Mouse (Mus musculus) ZHBTc4 (cell line): ENCODE data around the gene Pfkfb3.

ENCODE experiments used
- DNase-seq: peaks from one replicate; pipeline ENCODE4 v3.0.0-alpha.2; 2011; ENCODE audit warnings: low read depth, low spot score

The Pfkfb3 gene

DNA sequence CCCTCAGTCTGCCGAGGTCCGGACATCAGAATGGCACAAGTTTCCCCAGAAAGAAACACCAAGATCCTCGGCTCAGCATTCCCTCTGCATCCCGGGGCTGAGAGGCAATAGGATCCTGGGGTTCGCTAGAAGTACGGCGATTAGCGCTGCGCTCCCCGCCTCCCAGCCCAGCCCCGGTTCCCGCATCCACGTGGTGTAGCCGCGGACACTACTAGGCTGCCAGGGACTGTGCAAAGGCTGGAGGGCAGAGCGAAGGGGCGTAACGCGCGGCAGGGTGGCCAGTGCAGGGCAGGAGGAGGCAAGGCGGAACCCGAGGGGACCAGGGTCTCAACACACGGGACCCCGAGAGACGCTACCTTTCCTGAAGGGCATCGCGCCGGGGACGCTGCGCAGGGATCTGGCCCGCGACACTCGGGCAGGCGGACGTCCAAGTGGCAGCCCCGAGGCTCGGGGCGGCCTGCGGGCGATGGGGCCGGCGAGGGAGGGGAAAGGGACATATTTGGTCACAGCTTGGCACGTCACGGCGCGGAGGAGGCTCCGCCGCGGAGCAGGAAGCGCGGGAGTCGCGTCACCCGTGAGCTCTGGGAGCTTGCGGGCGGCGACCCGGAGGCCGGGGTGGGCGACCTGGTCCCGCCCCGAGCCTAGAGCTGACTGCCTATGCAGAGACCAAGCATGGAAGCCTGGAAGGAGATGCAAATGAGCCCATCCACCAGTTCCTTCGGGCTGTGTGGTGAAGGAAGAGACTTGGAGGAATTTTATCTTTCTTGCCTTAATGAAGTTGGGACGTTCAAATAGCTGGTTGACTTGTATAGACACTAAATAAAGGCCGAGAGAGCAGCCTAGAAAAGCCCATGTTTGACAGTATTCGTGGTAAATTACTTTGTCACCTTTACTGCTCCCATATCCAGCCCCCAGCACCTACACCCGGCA, at the start of gene Pfkfb3:
Pfkfb3 (minus strand) TSS at position 607 of the 930 bp plus-strand sequence.
- DNase-seq: peak; percentile 68

GRCm38 (mm10) chr2:11602506-11603489, 48.9 kb upstream of the Pfkfb3 start:
- DNase-seq: peak; percentile 97

- no peak for DNase-seq
Observed at GRCm38 (mm10) chr2:11601795-11602194, 47.9 kb upstream of the Pfkfb3 start.

GRCm38 (mm10) chr2:11597906-11598305, 44.0 kb upstream of the Pfkfb3 start:
- no peak for DNase-seq

- no peak for DNase-seq
Observed at GRCm38 (mm10) chr2:11596690-11597089, 42.8 kb upstream of the Pfkfb3 start.

- DNase-seq: no peak
Observed at GRCm38 (mm10) chr2:11587996-11588395, 34.1 kb upstream of the Pfkfb3 start.

DNA sequence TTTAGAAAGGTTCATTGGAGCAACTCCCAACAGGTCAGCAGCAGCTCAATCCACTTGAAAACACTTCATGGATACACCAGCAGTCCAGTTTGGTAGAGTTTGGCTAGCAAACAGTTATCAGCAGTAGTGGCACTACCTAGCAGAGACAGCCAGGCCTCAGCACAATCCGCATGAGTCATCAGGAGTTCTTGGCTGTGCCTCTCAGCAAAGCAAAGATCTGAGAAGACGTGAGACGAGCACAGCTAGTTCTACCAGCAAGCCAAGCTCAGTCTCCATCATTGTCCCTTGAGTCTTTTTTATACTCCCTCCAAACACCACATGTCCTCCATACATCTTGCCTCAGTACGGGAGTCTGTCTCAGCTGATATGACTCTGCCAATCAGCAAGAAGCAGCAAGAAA, 25.5 kb upstream of the Pfkfb3 start:
- DNase-seq: no peak

DNA sequence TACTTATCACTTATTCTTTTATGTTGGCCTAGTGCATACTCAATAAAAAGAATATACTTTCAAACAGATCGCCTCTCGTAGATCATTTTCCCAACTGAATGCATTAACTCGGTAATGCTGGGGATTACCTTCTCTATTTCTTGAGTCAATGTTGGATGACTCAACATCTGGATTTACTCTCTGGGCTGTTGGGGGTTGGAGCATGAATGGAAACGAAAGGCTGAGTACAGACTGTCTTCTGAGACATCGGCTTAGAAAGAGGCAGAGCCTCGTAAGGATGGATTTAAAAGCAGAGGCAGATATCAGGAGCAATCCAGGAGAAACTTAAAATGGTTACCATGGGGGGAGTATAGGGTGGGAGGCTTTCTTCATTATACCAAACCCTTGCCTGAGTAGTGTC, 24.3 kb upstream of the Pfkfb3 start:
- DNase-seq: no peak

DNA sequence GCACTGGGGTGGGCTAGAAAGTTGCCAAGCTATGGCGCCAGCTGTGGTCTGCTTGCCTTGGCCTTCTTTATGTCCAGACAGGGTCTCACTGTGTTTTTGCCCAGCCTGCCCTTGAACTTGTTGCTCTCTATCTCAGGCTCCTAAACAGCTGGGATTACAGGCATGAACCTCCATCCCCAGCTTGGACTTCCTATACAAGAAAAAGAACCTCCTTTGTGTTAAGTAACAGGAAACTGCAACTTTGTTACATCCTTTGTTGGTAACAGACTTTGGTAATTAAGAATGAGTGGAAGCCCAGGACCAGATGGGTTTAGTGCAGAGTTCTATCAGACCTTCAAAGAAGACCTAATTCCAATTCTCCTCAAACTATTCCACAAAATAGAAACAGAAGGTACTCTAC, 19.8 kb upstream of the Pfkfb3 start:
- no peak for DNase-seq

DNA sequence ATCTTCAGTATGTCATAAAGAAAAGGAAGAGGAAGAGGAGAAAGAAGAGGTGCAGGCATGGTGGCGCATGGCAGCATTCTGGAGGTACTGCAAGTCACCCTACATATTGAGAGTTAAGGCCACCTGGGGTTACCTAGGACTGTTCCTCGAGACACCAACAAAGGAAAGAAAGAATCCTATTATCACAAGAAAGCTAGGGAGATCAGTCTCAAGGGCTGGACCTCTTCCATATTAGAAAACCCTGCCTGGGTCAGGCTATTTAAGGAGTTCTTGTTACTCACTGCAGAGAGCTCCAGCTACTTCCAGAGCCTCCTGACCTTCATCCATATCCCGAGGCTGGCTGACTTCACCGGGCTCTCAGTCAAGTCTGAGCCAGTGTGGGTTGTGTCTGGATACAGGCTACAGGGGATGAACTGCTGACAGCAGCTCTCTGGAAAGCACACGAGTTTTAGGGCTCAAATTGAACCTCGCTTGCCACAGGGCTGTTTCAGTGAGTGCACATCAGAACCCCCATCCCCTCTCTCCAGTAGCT, 17.2 kb upstream of the Pfkfb3 start:
- peak; percentile 87 for DNase-seq

DNA sequence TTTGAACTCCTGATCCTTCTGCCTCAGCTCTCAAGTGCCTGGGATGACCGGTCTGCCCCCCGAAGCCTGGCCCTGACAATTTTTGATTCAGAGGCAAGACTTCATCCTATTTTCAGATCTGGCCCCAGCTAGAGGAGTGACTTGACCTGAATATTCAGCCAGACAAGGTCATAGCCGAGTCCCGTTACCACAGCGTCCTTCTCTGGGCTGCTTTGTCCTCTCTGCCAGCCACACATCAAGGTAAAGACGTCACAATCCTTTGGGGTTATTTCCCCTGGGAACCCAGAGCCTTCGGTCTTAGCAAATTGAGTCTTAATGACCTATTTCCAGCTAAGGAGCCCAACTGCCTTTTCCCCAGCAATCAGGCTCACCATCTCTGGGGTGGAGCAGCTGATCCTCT, 14.6 kb upstream of the Pfkfb3 start:
- no peak for DNase-seq

- DNase-seq: peak; percentile 79
Observed at GRCm38 (mm10) chr2:11567781-11568362, 14.0 kb upstream of the Pfkfb3 start.

- DNase-seq: no peak
Observed at GRCm38 (mm10) chr2:11566898-11567297, 13.0 kb upstream of the Pfkfb3 start.

DNA sequence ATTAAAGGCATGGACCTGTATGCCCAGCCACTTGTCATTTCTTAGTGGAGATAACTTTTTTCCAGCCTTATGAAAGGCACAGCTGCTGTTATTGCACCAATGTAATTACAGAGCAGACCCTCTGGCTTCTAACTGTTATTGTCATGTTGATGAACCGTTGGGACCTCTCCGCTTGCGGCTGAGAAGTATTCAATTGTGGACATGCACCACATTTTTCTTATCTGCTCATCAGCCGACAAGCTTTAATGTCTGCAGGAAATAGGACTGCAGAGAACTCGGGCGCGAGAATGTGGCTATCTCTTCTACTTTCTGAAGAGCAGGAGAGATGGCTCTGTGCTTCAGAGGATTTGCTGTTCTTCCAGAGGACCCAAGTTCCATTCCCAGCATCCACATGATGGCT, 12.4 kb upstream of the Pfkfb3 start:
- DNase-seq: no peak

DNA sequence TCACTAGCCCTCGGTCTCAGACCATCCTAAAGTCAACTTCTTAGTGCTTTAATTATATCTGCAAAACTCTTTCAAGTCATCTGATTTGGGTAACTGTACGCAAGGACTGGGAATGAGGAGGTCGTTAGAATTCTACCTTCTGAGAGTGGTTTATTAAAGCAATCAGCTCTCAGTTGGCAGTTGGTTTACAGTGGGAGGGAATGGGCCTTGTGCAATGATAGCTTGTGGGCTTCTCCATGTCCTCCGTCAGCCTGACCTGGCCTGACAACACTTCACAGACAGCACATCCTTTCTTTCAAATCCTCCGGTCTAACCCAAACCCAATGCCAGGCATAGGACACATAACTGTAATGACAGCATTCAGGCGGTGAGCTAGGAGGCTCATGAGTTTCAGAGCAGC, 10.9 kb upstream of the Pfkfb3 start:
- no peak for DNase-seq

DNA sequence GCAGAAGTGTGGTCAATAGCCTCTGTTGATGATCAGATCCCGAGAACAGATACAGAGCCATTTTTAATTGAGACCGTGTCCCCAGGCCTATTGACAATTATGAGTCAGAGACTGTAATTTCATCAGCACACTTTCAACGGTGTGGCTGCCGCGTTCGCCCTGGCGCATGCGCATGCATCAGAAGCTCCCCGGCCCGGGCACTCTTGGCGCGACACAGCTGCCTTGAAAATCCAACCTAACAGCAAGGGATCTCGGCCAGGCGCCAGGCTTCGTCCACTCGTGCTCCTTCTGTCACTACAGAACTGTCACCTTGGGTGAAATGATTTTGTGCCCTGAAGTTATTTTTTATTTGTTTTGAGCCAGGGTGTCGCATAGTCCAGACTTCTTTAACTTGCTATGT, 9.4 kb upstream of the Pfkfb3 start:
- DNase-seq: no peak

GRCm38 (mm10) chr2:11558654-11559053, 4.8 kb upstream of the Pfkfb3 start:
- DNase-seq: no peak

GRCm38 (mm10) chr2:11557244-11557643, 3.4 kb upstream of the Pfkfb3 start:
- no peak for DNase-seq

GRCm38 (mm10) chr2:11555316-11555715, 1.4 kb upstream of the Pfkfb3 start:
- DNase-seq: peak; percentile 51

- DNase-seq: no peak
Observed at GRCm38 (mm10) chr2:11552966-11553451, 868 bp downstream of the Pfkfb3 start.

GRCm38 (mm10) chr2:11552297-11552821, 1.5 kb downstream of the Pfkfb3 start:
- DNase-seq: peak; percentile 42
